Mouse (Mus musculus) limb, embryonic 14.5 days (tissue): ENCODE measurements at regions not wholly inside any gene's neighbourhood (a gene's known extent, or its start where the extent isn't known, plus 50 kb on each side); places are given as distances from the start of the nearest gene placed in this dataset.

Experiments used
- ATAC-seq: fragments of 200-750 bp; cut with Nextera tagmentation; 2 replicates; pipeline ENCODE4 v1.8.0; 2017; ENCODE audit warnings: low read depth, moderate number of reproducible peaks, moderate TSS enrichment; ENCODE audit not compliant: low FRiP score
- DNase-seq: peaks from one replicate; pipeline ENCODE4 v3.0.0-alpha.2; 2015; ENCODE audit warnings: low spot score
- H3K27ac ChIP-seq: fragments of 300-500 bp; sonication (generic); replicated peaks from 2 replicates; pipeline ENCODE4 v1.5.1; 2014; ENCODE audit warnings: low read depth, mild to moderate bottlenecking, low read length, moderate library complexity, mixed read lengths
- H3K27me3 ChIP-seq: fragments of 300-500 bp; sonication (generic); 2 replicates; pipeline ENCODE4 v1.6.1; 2014; ENCODE audit warnings: low read length, mixed read lengths; ENCODE audit not compliant: control insufficient read depth, insufficient read depth
- H3K36me3 ChIP-seq: fragments of 300-500 bp; sonication (generic); 2 replicates; pipeline ENCODE4 v1.6.1; 2014; ENCODE audit warnings: mild to moderate bottlenecking, low read length, moderate library complexity, mixed read lengths; ENCODE audit not compliant: control insufficient read depth, insufficient read depth
- H3K4me1 ChIP-seq: fragments of 300-500 bp; sonication (generic); 2 replicates; pipeline ENCODE4 v1.6.1; 2014; ENCODE audit warnings: antibody characterized with exemption, low read length, mixed read lengths; ENCODE audit not compliant: control insufficient read depth, insufficient read depth
- H3K4me2 ChIP-seq: fragments of 300-500 bp; sonication (generic); replicated peaks from 2 replicates; pipeline ENCODE4 v1.6.1; 2014; ENCODE audit warnings: low read depth, mild to moderate bottlenecking, low read length, moderate library complexity; ENCODE audit not compliant: severe bottlenecking
- H3K4me3 ChIP-seq: fragments of 300-500 bp; sonication (generic); replicated peaks from 2 replicates; pipeline ENCODE4 v1.5.1; 2014; ENCODE audit warnings: low read length
- H3K9ac ChIP-seq: fragments of 300-500 bp; sonication (generic); 2 replicates; pipeline ENCODE4 v1.6.1; 2014; ENCODE audit warnings: mild to moderate bottlenecking, low read depth, low read length, moderate library complexity; ENCODE audit not compliant: severe bottlenecking
- H3K9me3 ChIP-seq: fragments of 300-500 bp; sonication (generic); 2 replicates; pipeline ENCODE4 v1.6.1; 2016; ENCODE audit warnings: low read length; ENCODE audit not compliant: control insufficient read depth
- POLR2A ChIP-seq: fragments of 200-500 bp; IDR thresholded peaks from 2 replicates; pipeline ENCODE4 v1.8.0; 2012; ENCODE audit warnings: inconsistent platforms, mild to moderate bottlenecking, moderate library complexity, borderline replicate concordance; ENCODE audit not compliant: insufficient read depth, insufficient read length; ENCODE audit errors: extremely low read depth
- WGBS: fragments of 180-500 bp; shearing (Covaris S2); extraction: QIAGEN DNeasy Blood & Tissue Kit; methylation state at CpG from one replicate; pipeline ENCODE4 v1.1.7; 2014; 5-methylcytosine and 5-hydroxymethylcytosine counted together

- Histone ChIP-seq H3K27me3 (no peaks in the 10 kb centered on the region), H3K27ac (no peak overlapping the region), H3K4me2 (no peak overlapping the region), H3K36me3 (no peaks in the 10 kb centered on the region), H3K9ac (no peak overlapping the region), H3K4me3 (no peak overlapping the region), H3K9me3 (no peaks in the 10 kb centered on the region), H3K4me1 (no peaks in the 10 kb centered on the region)
- DNase-seq = no peak
- WGBS = 77% methylated on average over 1 of the region's 1 CpGs
- no peak for ATAC-seq
- no peak for TF ChIP-seq POLR2A
Observed at GRCm38 (mm10) chr14:73878267-73878666, 217.2 kb downstream of the Gm21750 start.

- Histone ChIP-seq H3K4me1 (no peaks in the 10 kb centered on the region), H3K9ac (no peak overlapping the region), H3K27ac (no peak overlapping the region), H3K9me3 (no peaks in the 10 kb centered on the region), H3K27me3 (no peaks in the 10 kb centered on the region), H3K4me3 (no peak overlapping the region), H3K4me2 (no peak overlapping the region), H3K36me3 (no peaks in the 10 kb centered on the region)
- DNase-seq = no peak
- TF ChIP-seq POLR2A = no peak
- no peak for ATAC-seq
- 81% methylated on average over 3 of the region's 3 CpGs for WGBS
Observed at GRCm38 (mm10) chr14:73878866-73879419, 217.9 kb downstream of the Gm21750 start.

GRCm38 (mm10) chr14:73891451-73891850 lies 230.4 kb downstream of the Gm21750 start:
- Histone ChIP-seq H3K9ac (no peak overlapping the region), H3K27ac (no peak overlapping the region), H3K4me1 (no peaks in the 10 kb centered on the region), H3K4me3 (no peak overlapping the region), H3K4me2 (no peak overlapping the region), H3K27me3 (no peaks in the 10 kb centered on the region), H3K9me3 (no peaks in the 10 kb centered on the region), H3K36me3 (no peaks in the 10 kb centered on the region)
- WGBS = 74% methylated on average over 2 of the region's 2 CpGs
- no peak for ATAC-seq
- no peak for TF ChIP-seq POLR2A
- no peak for DNase-seq

GRCm38 (mm10) chr14:73894844-73895243 lies 233.8 kb downstream of the Gm21750 start:
- ATAC-seq (no peak), DNase-seq (no peak)
- Histone ChIP-seq H3K4me1 (no peaks in the 10 kb centered on the region), H3K9ac (no peak overlapping the region), H3K27ac (no peak overlapping the region), H3K4me2 (no peak overlapping the region), H3K9me3 (no peaks in the 10 kb centered on the region), H3K36me3 (no peaks in the 10 kb centered on the region), H3K4me3 (no peak overlapping the region), H3K27me3 (no peaks in the 10 kb centered on the region)
- no peak for TF ChIP-seq POLR2A
- 76% methylated on average over 2 of the region's 2 CpGs for WGBS

GRCm38 (mm10) chr14:73895266-73895665 lies 234.2 kb downstream of the Gm21750 start:
- ATAC-seq (no peak), DNase-seq (no peak)
- no peak overlapping the region for H3K4me3 ChIP-seq
- H3K27ac ChIP-seq = no peak overlapping the region
- H3K9ac ChIP-seq = no peak overlapping the region
- H3K4me1 ChIP-seq = no peaks in the 10 kb centered on the region
- no peaks in the 10 kb centered on the region for H3K27me3 ChIP-seq
- 69% methylated on average over 3 of the region's 3 CpGs for WGBS
- no peaks in the 10 kb centered on the region for H3K36me3 ChIP-seq
- no peak for TF ChIP-seq POLR2A
- no peak overlapping the region for H3K4me2 ChIP-seq
- H3K9me3 ChIP-seq = no peaks in the 10 kb centered on the region

GRCm38 (mm10) chr14:73899078-73899477 lies 238.1 kb downstream of the Gm21750 start:
- no peaks in the 10 kb centered on the region for H3K27me3 ChIP-seq
- no peaks in the 10 kb centered on the region for H3K36me3 ChIP-seq
- H3K9ac ChIP-seq = no peak overlapping the region
- no peak for ATAC-seq
- no peak overlapping the region for H3K27ac ChIP-seq
- no peak for TF ChIP-seq POLR2A
- no peaks in the 10 kb centered on the region for H3K9me3 ChIP-seq
- H3K4me2 ChIP-seq = no peak overlapping the region
- no peak for DNase-seq
- H3K4me1 ChIP-seq = no peaks in the 10 kb centered on the region
- no peak overlapping the region for H3K4me3 ChIP-seq
